Mouse (Mus musculus): ENCODE measurements around the gene Stox1. TPM values are rescaled to one million over a fixed set of nuclear protein-coding genes. Genes with fewer than 3 reads are reported as not detected.
A peak's percentile ranks its signal among the peaks of the same experiment; 100 is the strongest.

Gene Stox1
- polyA plus RNA-seq, 1 experiment from 2014 or later: 2.0 TPM

- no peaks in the 10 kb centered on the region for H3K9me3 ChIP-seq (replicated peaks)
- H3K27ac ChIP-seq: no peak overlapping the region
- no peak overlapping the region for H3K9ac ChIP-seq
- 0 out of 2 replicates have a peak, but pooled peaks cover 3% of the 10 kb centered on the region for H3K4me1 ChIP-seq
- no peak overlapping the region for H3K4me2 ChIP-seq
- no peaks in the 10 kb centered on the region for H3K36me3 ChIP-seq
- 86% methylated on average over 10 of the region's 10 CpGs for WGBS
- ATAC-seq (replicated peaks; ENCODE audit: low FRiP score): no peak
- H3K27me3 ChIP-seq: no peaks in the 10 kb centered on the region
- no peak overlapping the region for H3K4me3 ChIP-seq (replicated peaks)
Observed at GRCm38 (mm10) chr10:62664171-62664570, 61.8 kb downstream of the Stox1 start.

- H3K36me3 ChIP-seq: no peaks in the 10 kb centered on the region
- H3K4me3 ChIP-seq (replicated peaks): no peak overlapping the region
- H3K4me1 ChIP-seq: no peaks in the 10 kb centered on the region
- no peak for ATAC-seq (replicated peaks; ENCODE audit: low FRiP score)
- H3K9ac ChIP-seq: no peak overlapping the region
- no peaks in the 10 kb centered on the region for H3K27me3 ChIP-seq
- H3K27ac ChIP-seq: no peak overlapping the region
- H3K4me2 ChIP-seq: no peak overlapping the region
- 84% methylated on average over 7 of the region's 7 CpGs for WGBS
- no peaks in the 10 kb centered on the region for H3K9me3 ChIP-seq (replicated peaks)
Observed at GRCm38 (mm10) chr10:62656711-62657110, 69.2 kb downstream of the Stox1 start.

- ATAC-seq (replicated peaks; ENCODE audit: low FRiP score): no peak
- Histone ChIP-seq H3K9me3 (replicated peaks) (no peaks in the 10 kb centered on the region), H3K4me3 (replicated peaks) (peak overlapping the region; percentile 82), H3K4me2 (peak overlapping the region; percentile 65), H3K27ac (peak overlapping the region; percentile 96), H3K36me3 (peaks cover 6% of the 10 kb centered on the region), H3K9ac (peak overlapping the region; percentile 50), H3K27me3 (no peaks in the 10 kb centered on the region), H3K4me1 (peaks cover 9% of the 10 kb centered on the region)
- WGBS: 23% methylated on average over 3 of the region's 3 CpGs
Observed at GRCm38 (mm10) chr10:62651961-62652360, 74.0 kb downstream of the Stox1 start.

GRCm38 (mm10) chr10:62650881-62651810, 74.8 kb downstream of the Stox1 start, which contains the start of gene Ddx50:
Ddx50 (minus strand) TSS chr10:62651218.
- Histone ChIP-seq H3K9me3 (replicated peaks) (no peaks in the 10 kb centered on the region), H3K27me3 (no peaks in the 10 kb centered on the region), H3K4me2 (peak within 1 kb of the TSS; percentile 66), H3K9ac (peak within 1 kb of the TSS; percentile 84), H3K4me3 (replicated peaks) (peak within 1 kb of the TSS; percentile 82), H3K27ac (peak within 1 kb of the TSS; percentile 96), H3K4me1 (peaks cover 9% of the 10 kb centered on the region), H3K36me3 (peaks cover 14% of the 10 kb centered on the region)
- under 1% methylated on average over 83 of the region's 89 CpGs for WGBS
- ATAC-seq (replicated peaks; ENCODE audit: low FRiP score): peak; percentile 100

- Histone ChIP-seq H3K4me1 (peaks cover 9% of the 10 kb centered on the region), H3K36me3 (peaks cover 22% of the 10 kb centered on the region), H3K4me3 (replicated peaks) (peak overlapping the region; percentile 82), H3K27ac (peak overlapping the region; percentile 96), H3K4me2 (peak overlapping the region; percentile 66), H3K9ac (peak overlapping the region; percentile 84), H3K27me3 (no peaks in the 10 kb centered on the region), H3K9me3 (replicated peaks) (no peaks in the 10 kb centered on the region)
- ATAC-seq (replicated peaks; ENCODE audit: low FRiP score): no peak
- under 1% methylated on average over 17 of the region's 17 CpGs for WGBS
Observed at GRCm38 (mm10) chr10:62650358-62650782, 75.6 kb downstream of the Stox1 start.

Small RNA genes within 50 kb of the gene (microRNA-seq; reads per million reads assigned to microRNA genes)
- not detected for gene Mir7215

Other genes starting within 250 kb of the Stox1 start
- 79.3 and 81.7 TPM in 2 replicates for gene Vps26a, start 239.3 kb downstream of the Stox1 start, polyA plus RNA-seq (2015; fragmentation: Nextera tagmentation; extraction: Ambion mirVana)
- 8.6 and 9.9 TPM in 2 replicates for gene Srgn, start 198.7 kb downstream of the Stox1 start, polyA plus RNA-seq (2015; fragmentation: Nextera tagmentation; extraction: Ambion mirVana)
- gene Kif1bp, start 147.7 kb downstream of the Stox1 start, polyA plus RNA-seq (2015; fragmentation: Nextera tagmentation; extraction: Ambion mirVana): 34.0 and 35.2 TPM in 2 replicates
- 24.2 and 24.6 TPM in 2 replicates for gene Ddx21, start 123.8 kb downstream of the Stox1 start, polyA plus RNA-seq (2015; fragmentation: Nextera tagmentation; extraction: Ambion mirVana)
- gene Ddx50, start 74.9 kb downstream of the Stox1 start, polyA plus RNA-seq (2015; fragmentation: Nextera tagmentation; extraction: Ambion mirVana): 122 and 126 TPM in 2 replicates
- 144 and 153 TPM in 2 replicates for gene Ccar1, start 66.2 kb upstream of the Stox1 start, polyA plus RNA-seq (2015; fragmentation: Nextera tagmentation; extraction: Ambion mirVana)
- gene Tet1, start 182.9 kb upstream of the Stox1 start, polyA plus RNA-seq (2015; fragmentation: Nextera tagmentation; extraction: Ambion mirVana): 28.5 and 32.9 TPM in 2 replicates
- gene Slc25a16, start 194.5 kb upstream of the Stox1 start, polyA plus RNA-seq (2015; fragmentation: Nextera tagmentation; extraction: Ambion mirVana): 15.0 and 15.8 TPM in 2 replicates
- gene Dna2, start 220.9 kb upstream of the Stox1 start, polyA plus RNA-seq (2015; fragmentation: Nextera tagmentation; extraction: Ambion mirVana): 20.8 and 22.2 TPM in 2 replicates